In genomic region chr2:60042699-60043098, GRCm38 (mm10) we compare ENCODE assay signal across 11 mouse cellular contexts.
DNase-seq lines count a peak whose midpoint lies in the region; ATAC-seq and TF ChIP-seq lines count a peak whose summit lies in the region.
"Had no signal": no experiment of that assay in that cellular context is flagged by ENCODE, and none has a peak within 500 bp of the region (broad histone marks: within the 10 kb centered on the region; RNA-seq: fewer than 3 reads in every experiment).

No protein-coding gene starts in this region.

- H3K9ac ChIP-seq in intestine, postnatal 0 days (ENCODE audit: low read depth, low read length), result no peak overlapping the region
- H3K9ac ChIP-seq: limb, embryonic 15.5 days had no signal

- peaks cover 9% of the 10 kb centered on the region; the same call in 1 of the 2 replicates for H3K4me1 ChIP-seq in intestine, postnatal 0 days (replicated peaks; ENCODE audit: control insufficient read depth, insufficient read depth, low read length)
- H3K4me1 ChIP-seq: limb, embryonic 15.5 days had no signal

- no peaks in the 10 kb centered on the region for H3K27me3 ChIP-seq in intestine, postnatal 0 days (replicated peaks; ENCODE audit: control insufficient read depth, insufficient read depth, low read length)
- H3K27me3 ChIP-seq: limb, embryonic 15.5 days had no signal

- H3K4me2 ChIP-seq in intestine, postnatal 0 days (replicated peaks; ENCODE audit: low read depth), result peak overlapping the region; percentile 37
- H3K4me2 ChIP-seq: limb, embryonic 15.5 days had no signal

- H3K36me3 ChIP-seq in intestine, postnatal 0 days (ENCODE audit: control insufficient read depth, insufficient read depth), result no peaks in the 10 kb centered on the region
- H3K36me3 ChIP-seq: limb, embryonic 15.5 days had no signal

- WGBS in intestine, postnatal 0 days, result 37% methylated on average over 12 of the region's 12 CpGs

- no peak for TF ChIP-seq CTCF in gastrocnemius, adult 2 months (IDR thresholded peaks at IDR 0.05)
- no peak for TF ChIP-seq CTCF in intestine, postnatal 0 days (IDR thresholded peaks at IDR 0.05; ENCODE audit: low read depth)

- no peaks in the 10 kb centered on the region for H3K9me3 ChIP-seq in intestine, postnatal 0 days (ENCODE audit: control insufficient read depth)
- H3K9me3 ChIP-seq: limb, embryonic 15.5 days had no signal

- ATAC-seq in intestine, postnatal 0 days, result no peak
- no peak for ATAC-seq in CD4-positive, CD25-positive, alpha-beta regulatory T cell, adult 4 months

- no peak overlapping the region for H3K4me3 ChIP-seq in gastrocnemius, adult 2 months
- no peak overlapping the region for H3K4me3 ChIP-seq in intestine, postnatal 0 days (ENCODE audit: low read depth, low read length)
- H3K4me3 ChIP-seq: limb, embryonic 15.5 days had no signal

- intact Hi-C loops in gastrocnemius, adult 2 months (cut with DNase I), result no loop called here

- H3K27ac ChIP-seq in gastrocnemius, adult 2 months, result peak overlapping the region; percentile 54
- H3K27ac ChIP-seq in intestine, postnatal 0 days (ENCODE audit: low read depth, low read length), result peak overlapping the region; percentile 54
- H3K27ac ChIP-seq: kidney, postnatal 0 days; limb, embryonic 15.5 days; macrophage had no signal

- DNase-seq in gastrocnemius, adult 2 months, result no peak
- DNase-seq in gastrocnemius, postnatal 4 days (ENCODE audit: low spot score in 2 of 2), result no peak
- DNase-seq in cerebellum, adult 8-10 months, result peak; percentile 45
- peak; percentile 11 for DNase-seq in neural tube, embryonic 10.5 days (ENCODE audit: extremely low spot score, low spot score)
- no peak for DNase-seq in left cerebral cortex, adult 8-10 months (ENCODE audit: low spot score in 2 of 2)
- DNase-seq in frontal cortex, postnatal 25 days (ENCODE audit: low spot score in 2 of 2), result no peak

Comparison
In these comparisons a context has a peak if more than half of its experiments do, and no peak if none do; other contexts are left out.
1. DNase-seq: peak in cerebellum, adult 8-10 months (single experiment) and neural tube, embryonic 10.5 days (single experiment); none in gastrocnemius, adult 2 months (single experiment), gastrocnemius, postnatal 4 days (0 of 2), left cerebral cortex, adult 8-10 months (0 of 2) and frontal cortex, postnatal 25 days (0 of 2).